Mouse (Mus musculus) forebrain, embryonic 10.5 days (tissue): Measurements from ENCODE around the gene Paqr6. TPM values are rescaled to one million over a fixed set of nuclear protein-coding genes. Genes with fewer than 3 reads are reported as not detected.

Experiments used
- DNase-seq: peaks from one replicate; pipeline ENCODE4 v3.0.0-alpha.2; 2017; ENCODE audit warnings: low spot score; ENCODE audit errors: extremely low spot score
- H3K27ac ChIP-seq: fragments of 300-500 bp; sonication (generic); 2 replicates; pipeline ENCODE4 v1.5.1; 2016; ENCODE audit warnings: mild to moderate bottlenecking
- H3K27me3 ChIP-seq: fragments of 300-500 bp; sonication (generic); 2 replicates; pipeline ENCODE4 v1.6.1; 2016; ENCODE audit warnings: mild to moderate bottlenecking; ENCODE audit not compliant: poor library complexity, severe bottlenecking
- H3K36me3 ChIP-seq: fragments of 300-500 bp; sonication (generic); replicated peaks from 2 replicates; pipeline ENCODE4 v1.6.1; 2016; ENCODE audit warnings: mild to moderate bottlenecking, moderate library complexity
- H3K4me1 ChIP-seq: fragments of 300-500 bp; sonication (generic); 2 replicates; pipeline ENCODE4 v1.6.1; 2016
- H3K4me3 ChIP-seq: fragments of 300-500 bp; sonication (generic); 2 replicates; pipeline ENCODE4 v1.5.1; 2016; ENCODE audit warnings: mild to moderate bottlenecking, moderate library complexity
- H3K9me3 ChIP-seq: fragments of 300-500 bp; sonication (generic); 2 replicates; pipeline ENCODE4 v1.6.1; 2016; ENCODE audit warnings: mild to moderate bottlenecking, moderate library complexity
- WGBS: fragments of 180-500 bp; shearing (Covaris S2); methylation state at CpG from one replicate; pipeline ENCODE4 v1.1.7; 2016; 5-methylcytosine and 5-hydroxymethylcytosine counted together
- polyA plus RNA-seq: library from polyadenylated mRNA; unstranded; fragments of >200 nt; fragmentation: Nextera tagmentation; extraction: Ambion mirVana; gene quantifications from 2 replicates; pipeline ENCODE4 v1.2.1, GENCODE M21; 2016

The Paqr6 gene
- 1.1 and 1.2 TPM in 2 replicates for polyA plus RNA-seq

GRCm38 (mm10) chr3:88364337-88364736, at the start of gene Paqr6:
Gene Paqr6 (plus strand): TSS chr3:88364584.
- Histone ChIP-seq H3K36me3 (peaks cover 38% of the 10 kb centered on the region), H3K27ac (peak within 1 kb of the TSS; percentile 40; the same call in 1 of the 2 replicates), H3K4me3 (peak within 1 kb of the TSS; percentile 31), H3K27me3 (peaks cover 41% of the 10 kb centered on the region), H3K9me3 (no peaks in the 10 kb centered on the region), H3K4me1 (peaks cover 44% of the 10 kb centered on the region)
- under 1% methylated on average over 16 of the region's 16 CpGs for WGBS
- peak; percentile 56 for DNase-seq

GRCm38 (mm10) chr3:88324951-88325405, 39.4 kb upstream of the Paqr6 start, which contains the start of gene Glmp:
Gene Glmp (plus strand): TSS chr3:88325023.
- WGBS, result 1% methylated on average over 10 of the region's 10 CpGs
- Histone ChIP-seq H3K4me3 (peak within 1 kb of the TSS; percentile 71), H3K4me1 (peaks cover 20% of the 10 kb centered on the region), H3K27ac (peak within 1 kb of the TSS; percentile 82), H3K36me3 (peaks cover 81% of the 10 kb centered on the region), H3K9me3 (no peaks in the 10 kb centered on the region), H3K27me3 (no peaks in the 10 kb centered on the region)
- peak; percentile 60 for DNase-seq

GRCm38 (mm10) chr3:88328956-88329355, 35.4 kb upstream of the Paqr6 start:
- Histone ChIP-seq H3K9me3 (no peaks in the 10 kb centered on the region), H3K4me3 (no peak overlapping the region), H3K4me1 (peaks cover 23% of the 10 kb centered on the region), H3K27ac (no peak overlapping the region), H3K27me3 (no peaks in the 10 kb centered on the region), H3K36me3 (peaks cover 61% of the 10 kb centered on the region)
- 85% methylated on average over 5 of the region's 5 CpGs for WGBS
- no peak for DNase-seq

- H3K4me1 ChIP-seq, result peaks cover 20% of the 10 kb centered on the region
- 25% methylated on average over 2 of the region's 2 CpGs for WGBS
- H3K27me3 ChIP-seq, result no peaks in the 10 kb centered on the region
- no peaks in the 10 kb centered on the region for H3K9me3 ChIP-seq
- H3K36me3 ChIP-seq, result peaks cover 57% of the 10 kb centered on the region
- H3K27ac ChIP-seq, result no peak overlapping the region
- DNase-seq, result no peak
- H3K4me3 ChIP-seq, result no peak overlapping the region
Observed at GRCm38 (mm10) chr3:88331282-88331681, 33.1 kb upstream of the Paqr6 start.

GRCm38 (mm10) chr3:88334029-88334658, 30.2 kb upstream of the Paqr6 start:
- H3K4me3 ChIP-seq, result peak overlapping the region; percentile 94; the same call in 1 of the 2 replicates
- no peaks in the 10 kb centered on the region for H3K27me3 ChIP-seq
- no peaks in the 10 kb centered on the region for H3K9me3 ChIP-seq
- peaks cover 39% of the 10 kb centered on the region for H3K4me1 ChIP-seq
- peaks cover 43% of the 10 kb centered on the region for H3K36me3 ChIP-seq
- WGBS, result 56% methylated on average over 12 of the region's 12 CpGs
- no peak for DNase-seq
- peak overlapping the region; percentile 99 for H3K27ac ChIP-seq

GRCm38 (mm10) chr3:88334902-88335435, 29.4 kb upstream of the Paqr6 start:
- H3K4me1 ChIP-seq, result peaks cover 41% of the 10 kb centered on the region
- no peak for DNase-seq
- WGBS, result 40% methylated on average over 3 of the region's 3 CpGs
- no peaks in the 10 kb centered on the region for H3K27me3 ChIP-seq
- peak overlapping the region; percentile 99 for H3K27ac ChIP-seq
- H3K36me3 ChIP-seq, result peaks cover 37% of the 10 kb centered on the region
- no peaks in the 10 kb centered on the region for H3K9me3 ChIP-seq
- peak overlapping the region; percentile 94 for H3K4me3 ChIP-seq

GRCm38 (mm10) chr3:88335436-88336053, 28.8 kb upstream of the Paqr6 start:
- peaks cover 41% of the 10 kb centered on the region for H3K4me1 ChIP-seq
- H3K9me3 ChIP-seq, result no peaks in the 10 kb centered on the region
- peaks cover 36% of the 10 kb centered on the region for H3K36me3 ChIP-seq
- 3% methylated on average over 27 of the region's 27 CpGs for WGBS
- no peak for DNase-seq
- H3K27ac ChIP-seq, result peak overlapping the region; percentile 99
- H3K27me3 ChIP-seq, result no peaks in the 10 kb centered on the region
- H3K4me3 ChIP-seq, result peak overlapping the region; percentile 94

- 3% methylated on average over 60 of the region's 66 CpGs for WGBS
- Histone ChIP-seq H3K4me3 (peak within 1 kb of the TSS; percentile 94), H3K4me1 (peaks cover 41% of the 10 kb centered on the region)
Observed at GRCm38 (mm10) chr3:88336058-88337013, 28.0 kb upstream of the Paqr6 start, which contains the start of the genes Tmem79 and Smg5. Gene Tmem79 (minus strand): TSS chr3:88336148. Gene Smg5 (plus strand): TSS chr3:88336260.

GRCm38 (mm10) chr3:88337367-88338020, 26.9 kb upstream of the Paqr6 start:
- H3K4me3 ChIP-seq, result peak overlapping the region; percentile 94
- WGBS, result 92% methylated on average over 11 of the region's 11 CpGs

More at GRCm38 (mm10) chr3:88336058-88337013, 28.0 kb upstream of the Paqr6 start, which contains the start of the genes Tmem79 and Smg5:
- Histone ChIP-seq H3K27me3 (no peaks in the 10 kb centered on the region), H3K36me3 (peaks cover 41% of the 10 kb centered on the region), H3K27ac (peak within 1 kb of the TSS; percentile 99), H3K9me3 (no peaks in the 10 kb centered on the region)
- DNase-seq, result peak; percentile 97

GRCm38 (mm10) chr3:88338316-88338715, 26.1 kb upstream of the Paqr6 start:
- WGBS, result 92% methylated on average over 7 of the region's 7 CpGs
- no peak for DNase-seq
- H3K27me3 ChIP-seq, result no peaks in the 10 kb centered on the region
- no peaks in the 10 kb centered on the region for H3K9me3 ChIP-seq
- H3K4me3 ChIP-seq, result no peak overlapping the region
- H3K4me1 ChIP-seq, result peaks cover 41% of the 10 kb centered on the region
- H3K36me3 ChIP-seq, result peaks cover 48% of the 10 kb centered on the region
- H3K27ac ChIP-seq, result no peak overlapping the region

More at GRCm38 (mm10) chr3:88337367-88338020, 26.9 kb upstream of the Paqr6 start:
- H3K27me3 ChIP-seq, result no peaks in the 10 kb centered on the region
- H3K4me1 ChIP-seq, result peaks cover 41% of the 10 kb centered on the region
- H3K9me3 ChIP-seq, result no peaks in the 10 kb centered on the region
- peaks cover 48% of the 10 kb centered on the region for H3K36me3 ChIP-seq
- DNase-seq, result no peak
- H3K27ac ChIP-seq, result no peak overlapping the region

- 91% methylated on average over 3 of the region's 3 CpGs for WGBS
- Histone ChIP-seq H3K27me3 (no peaks in the 10 kb centered on the region), H3K9me3 (no peaks in the 10 kb centered on the region), H3K4me1 (peaks cover 38% of the 10 kb centered on the region), H3K4me3 (no peak overlapping the region), H3K36me3 (peaks cover 53% of the 10 kb centered on the region), H3K27ac (no peak overlapping the region)
- no peak for DNase-seq
Observed at GRCm38 (mm10) chr3:88339006-88339405, 25.4 kb upstream of the Paqr6 start.
